34 mouse cellular contexts compared by ENCODE assay signal in the genomic region with DNA sequence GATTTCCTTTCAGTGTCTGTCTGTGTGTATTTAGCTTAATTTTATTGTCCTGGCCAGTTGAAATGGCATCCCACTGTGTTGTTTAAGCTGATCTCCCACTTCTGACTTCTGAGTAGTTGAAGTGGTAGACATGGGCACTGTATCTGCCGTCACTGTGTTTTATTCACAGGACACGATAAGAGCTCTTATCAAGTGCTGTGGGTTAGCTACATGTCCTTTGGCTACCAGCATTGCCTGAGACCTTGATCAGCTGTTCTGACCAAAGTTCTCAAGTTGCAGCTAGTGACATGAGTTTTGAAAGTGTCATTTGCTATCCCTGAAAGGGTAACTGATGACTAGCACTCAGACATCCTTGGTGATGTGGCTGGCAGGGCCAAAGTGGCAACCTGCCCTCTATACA. TPM values are rescaled to one million over a fixed set of nuclear protein-coding genes. Genes with fewer than 3 reads are reported as not detected.
"Had no signal": no experiment of that assay in that cellular context is flagged by ENCODE, and none has a peak within 500 bp of the region (broad histone marks: within the 10 kb centered on the region; RNA-seq: fewer than 3 reads in every experiment).

No protein-coding gene starts in this region.

- H3K27me3 ChIP-seq: limb, embryonic 12.5 days; limb, embryonic 13.5 days; limb, embryonic 15.5 days; liver, embryonic 12.5 days; liver, embryonic 13.5 days; liver, embryonic 15.5 days; lung, embryonic 15.5 days; megakaryocyte, embryonic 14.5 days; midbrain, embryonic 12.5 days; midbrain, embryonic 13.5 days; midbrain, embryonic 15.5 days; neural tube, embryonic 12.5 days; neural tube, embryonic 13.5 days had no signal

- DNase-seq: left cerebral cortex, postnatal 4 days; liver; liver, embryonic 13.5 days; liver, postnatal 0 days; lung, adult 18-20 months; lung, adult 2 months; lung, embryonic 14.5 days; lung, postnatal 10 days; lung, postnatal 14 days; lung, postnatal 36 days; lung, postnatal 4 days; midbrain, embryonic 14.5 days had no signal

- H3K27ac ChIP-seq: limb, embryonic 10.5 days; limb, embryonic 12.5 days; limb, embryonic 13.5 days; limb, embryonic 15.5 days; liver, embryonic 12.5 days; liver, embryonic 13.5 days; liver, embryonic 14.5 days; liver, embryonic 15.5 days; lung, embryonic 15.5 days; macrophage; midbrain, embryonic 10.5 days; midbrain, embryonic 12.5 days; midbrain, embryonic 13.5 days; midbrain, embryonic 15.5 days; neural tube, embryonic 12.5 days; neural tube, embryonic 13.5 days had no signal

- H3K4me1 ChIP-seq: limb, embryonic 10.5 days; limb, embryonic 12.5 days; limb, embryonic 13.5 days; limb, embryonic 15.5 days; liver, embryonic 12.5 days; liver, embryonic 13.5 days; liver, embryonic 15.5 days; lung, embryonic 15.5 days; megakaryocyte, embryonic 14.5 days; midbrain, embryonic 10.5 days; midbrain, embryonic 12.5 days; midbrain, embryonic 13.5 days; midbrain, embryonic 15.5 days; neural tube, embryonic 12.5 days; neural tube, embryonic 13.5 days had no signal

- H3K36me3 ChIP-seq: limb, embryonic 10.5 days; limb, embryonic 12.5 days; limb, embryonic 13.5 days; limb, embryonic 15.5 days; liver, embryonic 12.5 days; liver, embryonic 13.5 days; liver, embryonic 15.5 days; lung, embryonic 15.5 days; midbrain, embryonic 10.5 days; midbrain, embryonic 12.5 days; midbrain, embryonic 13.5 days; midbrain, embryonic 15.5 days; neural tube, embryonic 12.5 days; neural tube, embryonic 13.5 days had no signal

- H3K9me3 ChIP-seq: limb, embryonic 10.5 days; limb, embryonic 12.5 days; limb, embryonic 13.5 days; limb, embryonic 15.5 days; liver, embryonic 12.5 days; liver, embryonic 13.5 days; liver, embryonic 15.5 days; lung, embryonic 15.5 days; midbrain, embryonic 10.5 days; midbrain, embryonic 12.5 days; midbrain, embryonic 13.5 days; midbrain, embryonic 15.5 days; neural tube, embryonic 12.5 days; neural tube, embryonic 13.5 days had no signal

- H3K4me3 ChIP-seq: limb, embryonic 10.5 days; limb, embryonic 12.5 days; limb, embryonic 13.5 days; limb, embryonic 15.5 days; liver, embryonic 12.5 days; liver, embryonic 13.5 days; liver, embryonic 15.5 days; lung, embryonic 15.5 days; megakaryocyte, embryonic 14.5 days; midbrain, embryonic 10.5 days; midbrain, embryonic 12.5 days; midbrain, embryonic 13.5 days; midbrain, embryonic 15.5 days; myocyte; neural tube, embryonic 12.5 days; neural tube, embryonic 13.5 days had no signal

- ATAC-seq: liver, embryonic 12.5 days; liver, postnatal 0 days; lung, postnatal 0 days; midbrain, embryonic 13.5 days; midbrain, embryonic 15.5 days; midbrain, embryonic 16.5 days had no signal

- H3K4me2 ChIP-seq: limb, embryonic 12.5 days; limb, embryonic 13.5 days; limb, embryonic 15.5 days; liver, embryonic 11.5 days; liver, embryonic 12.5 days; liver, embryonic 13.5 days; liver, embryonic 15.5 days; lung, embryonic 14.5 days; lung, embryonic 15.5 days; midbrain, embryonic 11.5 days; midbrain, embryonic 12.5 days; midbrain, embryonic 13.5 days; midbrain, embryonic 15.5 days; neural tube, embryonic 12.5 days; neural tube, embryonic 13.5 days had no signal

- H3K9ac ChIP-seq: limb, embryonic 12.5 days; limb, embryonic 13.5 days; limb, embryonic 15.5 days; liver, embryonic 12.5 days; liver, embryonic 13.5 days; liver, embryonic 14.5 days; liver, embryonic 15.5 days; liver, postnatal 0 days; lung, embryonic 14.5 days; lung, embryonic 15.5 days; midbrain, embryonic 12.5 days; midbrain, embryonic 13.5 days; midbrain, embryonic 15.5 days; neural tube, embryonic 12.5 days; neural tube, embryonic 13.5 days had no signal

RNA-seq across cellular contexts. Expression of gene Adgrg6, which starts 45.4 kb away (rescaled TPM):
- total RNA-seq: megakaryocyte-erythroid progenitor cell, adult 5-6 weeks had no signal
